Mouse (Mus musculus) megakaryocyte, embryonic 14.5 days (primary cell): ENCODE results near the gene Jam3. TPM values are rescaled to one million over a fixed set of nuclear protein-coding genes. Genes with fewer than 3 reads are reported as not detected.

Experiments used
- H3K27me3 ChIP-seq: replicated peaks from 2 replicates; pipeline ENCODE3; 2012; ENCODE audit warnings: inconsistent platforms
- H3K36me3 ChIP-seq: replicated peaks from 2 replicates; pipeline ENCODE3; 2012; ENCODE audit warnings: low read length, inconsistent platforms, mixed read lengths
- H3K4me1 ChIP-seq: 2 replicates; pipeline ENCODE4 v1.6.1; 2012; ENCODE audit warnings: inconsistent platforms
- H3K4me3 ChIP-seq: replicated peaks from 2 replicates; pipeline ENCODE3; 2012; ENCODE audit warnings: moderate library complexity, mild to moderate bottlenecking, inconsistent platforms
- H3K9me3 ChIP-seq: 2 replicates; pipeline ENCODE4 v1.6.1; 2012; ENCODE audit warnings: inconsistent platforms
- FLI1 ChIP-seq: IDR thresholded peaks from 2 replicates; pipeline ENCODE4 v1.6.1; 2012; ENCODE audit warnings: low read length, inconsistent platforms, mixed read lengths
- GATA1 ChIP-seq: IDR thresholded peaks from 3 replicates; pipeline ENCODE4 v1.6.1; 2012; ENCODE audit warnings: mixed read lengths, low read length, inconsistent platforms, borderline replicate concordance
- polyA plus RNA-seq: library from polyadenylated mRNA; stranded (reverse); fragments of >175 nt; gene quantifications from 2 replicates; pipeline ENCODE4 v1.2.3, GENCODE M21; 2012; ENCODE audit warnings: low replicate concordance; ENCODE audit not compliant: insufficient read depth

Jam3 gene
- polyA plus RNA-seq, 1 experiment: 0.13 TPM

GRCm38 (mm10) chr9:27190461-27190860 is 35.2 kb upstream of the Jam3 start:
- no peak for TF ChIP-seq FLI1
- no peak for TF ChIP-seq GATA1
- Histone ChIP-seq H3K27me3 (peaks cover 39% of the 10 kb centered on the region), H3K9me3 (no peaks in the 10 kb centered on the region), H3K4me1 (peaks cover 31% of the 10 kb centered on the region), H3K36me3 (no peaks in the 10 kb centered on the region), H3K4me3 (no peak overlapping the region)

DNA sequence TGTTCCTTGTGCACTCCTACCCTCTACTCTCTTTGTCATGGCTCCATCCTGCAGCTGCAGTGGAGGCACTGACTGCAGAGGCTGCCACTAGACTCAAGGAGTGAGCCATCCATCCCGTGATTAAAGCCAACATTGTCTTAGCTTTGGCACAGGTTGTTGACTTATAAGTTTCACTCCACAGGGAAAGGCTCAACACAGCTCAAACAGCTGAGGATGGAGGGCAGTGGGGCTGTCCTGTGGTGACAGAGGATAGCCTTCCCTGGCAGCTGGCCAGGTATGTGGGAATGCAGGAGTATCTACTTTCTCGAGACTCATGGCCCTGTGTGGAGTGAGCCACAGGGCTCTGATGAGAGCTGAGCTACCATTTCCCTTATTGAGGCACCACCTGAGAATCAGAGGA is 34.1 kb upstream of the Jam3 start:
- Histone ChIP-seq H3K9me3 (no peaks in the 10 kb centered on the region), H3K36me3 (no peaks in the 10 kb centered on the region), H3K27me3 (peaks cover 42% of the 10 kb centered on the region), H3K4me3 (no peak overlapping the region), H3K4me1 (peaks cover 31% of the 10 kb centered on the region)
- TF ChIP-seq GATA1 (no peak), FLI1 (no peak)

DNA sequence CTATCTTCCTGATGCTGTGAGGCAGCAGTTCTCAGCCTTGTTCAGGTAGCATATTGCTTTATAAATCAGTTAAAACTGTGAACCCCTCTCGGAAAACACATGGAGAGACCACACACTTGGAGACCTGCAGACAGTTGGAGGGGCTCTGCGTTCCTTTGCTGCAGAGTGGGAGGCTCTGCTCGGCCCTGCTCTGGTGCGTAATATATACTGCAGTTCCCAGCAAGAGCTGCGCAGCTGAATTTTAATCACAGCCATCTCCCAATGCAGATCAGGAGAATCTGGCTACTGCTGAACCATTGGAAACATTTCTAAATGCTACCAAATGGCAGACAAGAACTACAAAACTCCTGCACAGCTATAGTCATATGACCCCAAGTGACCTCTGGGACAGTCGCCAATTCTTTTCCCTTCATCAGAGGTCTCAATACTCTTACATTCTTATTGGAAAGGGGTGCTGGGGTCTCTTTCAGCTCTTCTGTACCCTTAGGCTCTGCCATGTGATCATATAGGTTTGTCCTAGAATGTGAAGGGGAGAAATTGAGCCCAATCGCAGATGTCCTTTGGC is 33.5 kb upstream of the Jam3 start:
- H3K4me3 ChIP-seq: no peak overlapping the region
- TF ChIP-seq GATA1 (no peak), FLI1 (no peak)
- H3K27me3 ChIP-seq: peaks cover 45% of the 10 kb centered on the region
- H3K4me1 ChIP-seq: peaks cover 26% of the 10 kb centered on the region
- no peaks in the 10 kb centered on the region for H3K36me3 ChIP-seq
- H3K9me3 ChIP-seq: no peaks in the 10 kb centered on the region

DNA sequence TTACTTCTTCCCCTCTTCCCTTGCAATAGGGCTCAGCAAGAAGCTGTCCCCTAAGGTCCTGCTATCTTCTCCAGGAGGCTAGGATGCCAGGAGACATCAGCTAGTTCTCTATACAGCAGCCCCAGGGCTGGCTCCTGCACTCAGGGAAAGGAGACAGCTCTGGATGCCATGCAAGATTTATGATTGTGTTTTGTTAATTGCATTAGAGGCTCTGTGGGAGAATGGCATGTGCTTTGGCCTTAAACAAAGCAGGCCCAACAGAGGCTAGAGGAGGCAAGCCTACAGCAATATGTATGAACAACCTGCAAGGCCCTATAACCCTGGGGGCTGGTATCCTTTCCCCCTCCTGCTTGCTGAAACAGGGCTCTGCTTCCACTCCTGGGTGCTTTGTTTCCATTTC is 30.6 kb upstream of the Jam3 start:
- Histone ChIP-seq H3K4me1 (no peaks in the 10 kb centered on the region), H3K9me3 (no peaks in the 10 kb centered on the region), H3K36me3 (no peaks in the 10 kb centered on the region), H3K27me3 (peaks cover 47% of the 10 kb centered on the region), H3K4me3 (no peak overlapping the region)
- TF ChIP-seq FLI1: no peak
- TF ChIP-seq GATA1: no peak

DNA sequence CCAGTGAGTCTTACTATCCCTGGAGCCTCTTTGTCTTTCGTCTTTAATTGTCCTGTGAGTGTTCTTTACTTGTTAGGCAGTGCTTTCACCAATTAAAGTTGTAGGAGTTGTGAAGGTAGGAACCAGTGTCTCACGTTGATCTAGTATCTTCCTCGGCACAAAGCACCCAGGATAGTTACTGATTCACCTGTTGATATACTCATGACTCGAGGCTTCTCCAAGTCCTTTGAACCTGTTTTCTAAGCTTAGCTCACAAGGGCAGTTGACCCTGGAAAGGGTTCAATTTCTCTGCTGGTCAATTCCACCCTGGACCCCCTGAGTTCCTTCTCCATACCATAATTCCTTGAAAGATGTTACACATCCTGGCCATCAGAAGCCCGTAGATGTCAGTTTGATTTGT is 26.9 kb upstream of the Jam3 start:
- Histone ChIP-seq H3K4me3 (no peak overlapping the region), H3K27me3 (peaks cover 37% of the 10 kb centered on the region), H3K36me3 (no peaks in the 10 kb centered on the region), H3K4me1 (no peaks in the 10 kb centered on the region), H3K9me3 (peaks cover 17% of the 10 kb centered on the region)
- TF ChIP-seq FLI1: no peak
- no peak for TF ChIP-seq GATA1

DNA sequence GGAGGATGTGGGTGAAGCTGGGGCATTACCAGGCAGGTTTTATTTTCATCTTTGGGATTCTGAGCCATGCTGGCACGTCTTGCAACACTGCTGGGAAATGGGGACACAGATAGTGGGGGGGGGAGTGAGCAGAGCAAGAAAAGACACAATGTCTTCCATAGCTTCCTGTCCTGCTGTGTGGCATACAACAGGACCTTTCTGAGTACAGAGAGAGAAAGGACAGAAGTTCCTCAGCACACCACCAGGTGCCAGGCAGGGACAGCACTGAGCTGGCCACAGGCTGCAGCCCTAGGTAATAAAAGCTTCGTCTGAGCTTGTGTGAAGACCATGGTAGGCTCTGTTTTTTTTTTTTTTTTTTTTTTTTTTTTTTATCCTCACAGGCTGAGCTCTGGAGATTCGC is 25.3 kb upstream of the Jam3 start:
- Histone ChIP-seq H3K27me3 (peaks cover 33% of the 10 kb centered on the region), H3K4me3 (no peak overlapping the region), H3K36me3 (no peaks in the 10 kb centered on the region), H3K9me3 (peaks cover 17% of the 10 kb centered on the region), H3K4me1 (peaks cover 8% of the 10 kb centered on the region; the same call in 1 of the 2 replicates)
- no peak for TF ChIP-seq FLI1
- no peak for TF ChIP-seq GATA1

DNA sequence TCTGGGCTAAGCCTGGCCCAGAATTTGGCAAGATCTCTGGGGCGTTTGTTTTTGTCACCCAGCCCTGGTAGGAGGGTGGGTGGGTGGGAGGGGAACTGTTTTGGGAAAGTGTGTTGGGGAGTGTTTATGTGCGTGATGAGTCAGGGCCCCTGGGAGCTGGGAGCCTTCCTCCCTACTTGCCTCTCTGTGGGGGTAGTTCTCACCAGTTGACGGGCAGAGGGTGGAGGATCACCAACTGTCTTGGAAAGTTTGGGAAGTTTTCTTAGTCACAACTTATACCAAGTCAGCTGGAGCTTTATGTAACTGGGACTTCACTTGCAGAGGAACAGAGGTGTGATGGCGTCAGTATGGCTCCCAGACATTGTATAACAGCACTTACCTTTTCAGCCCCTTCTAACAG is 23.7 kb upstream of the Jam3 start:
- peaks cover 9% of the 10 kb centered on the region; the same call in 1 of the 2 replicates for H3K4me1 ChIP-seq
- no peaks in the 10 kb centered on the region for H3K36me3 ChIP-seq
- H3K27me3 ChIP-seq: peaks cover 22% of the 10 kb centered on the region
- TF ChIP-seq GATA1 (no peak), FLI1 (no peak)
- H3K4me3 ChIP-seq: no peak overlapping the region
- H3K9me3 ChIP-seq: peaks cover 17% of the 10 kb centered on the region

DNA sequence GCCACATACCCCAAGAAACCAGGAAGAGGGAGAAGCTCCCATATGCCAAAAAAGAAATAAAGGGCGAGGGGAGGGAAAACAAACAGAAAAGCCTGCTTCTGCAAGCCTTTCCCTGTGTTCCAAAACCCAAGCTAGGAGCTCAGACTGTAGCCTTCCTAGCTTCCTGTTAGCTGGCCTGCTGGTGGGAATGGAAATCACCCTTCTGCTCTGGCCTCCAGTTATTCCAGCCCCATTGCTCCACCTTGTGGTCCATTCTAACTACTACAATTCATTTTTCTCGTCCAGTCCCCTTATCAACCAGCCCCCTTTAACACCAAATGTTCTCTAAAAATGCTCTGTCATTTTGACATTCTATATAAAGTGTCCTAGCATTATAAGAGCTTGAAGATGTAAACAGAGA is 20.9 kb upstream of the Jam3 start:
- TF ChIP-seq GATA1 (no peak), FLI1 (no peak)
- peaks cover 17% of the 10 kb centered on the region for H3K9me3 ChIP-seq
- no peak overlapping the region for H3K4me3 ChIP-seq
- H3K36me3 ChIP-seq: no peaks in the 10 kb centered on the region
- H3K4me1 ChIP-seq: peaks cover 16% of the 10 kb centered on the region
- H3K27me3 ChIP-seq: peaks cover 10% of the 10 kb centered on the region

DNA sequence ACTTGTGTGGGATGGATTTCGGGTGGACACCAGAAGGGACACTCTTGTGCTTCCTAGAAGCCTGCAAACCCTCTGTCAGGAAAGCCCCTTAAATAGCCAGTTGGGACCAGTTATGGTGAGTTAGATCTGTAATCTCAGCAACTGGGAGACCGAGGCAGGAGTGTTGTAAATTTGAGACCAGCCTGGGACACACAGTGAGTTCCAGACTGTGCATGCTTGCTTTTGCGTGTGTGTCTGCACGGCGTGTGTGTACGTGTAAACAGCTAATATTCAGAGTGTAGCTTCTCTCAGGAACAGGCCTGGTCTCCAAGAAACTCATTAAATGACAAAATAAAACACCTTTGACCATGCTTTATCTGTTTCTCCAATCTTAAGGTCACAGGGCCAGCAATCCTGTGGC is 20.5 kb upstream of the Jam3 start:
- Histone ChIP-seq H3K36me3 (no peaks in the 10 kb centered on the region), H3K4me3 (no peak overlapping the region), H3K27me3 (peaks cover 13% of the 10 kb centered on the region), H3K4me1 (peaks cover 16% of the 10 kb centered on the region), H3K9me3 (peaks cover 17% of the 10 kb centered on the region)
- no peak for TF ChIP-seq FLI1
- no peak for TF ChIP-seq GATA1

GRCm38 (mm10) chr9:27175241-27175640 is 20.0 kb upstream of the Jam3 start:
- Histone ChIP-seq H3K9me3 (peaks cover 17% of the 10 kb centered on the region), H3K27me3 (peaks cover 13% of the 10 kb centered on the region), H3K4me3 (no peak overlapping the region), H3K36me3 (no peaks in the 10 kb centered on the region), H3K4me1 (peaks cover 16% of the 10 kb centered on the region)
- TF ChIP-seq FLI1 (no peak), GATA1 (no peak)

DNA sequence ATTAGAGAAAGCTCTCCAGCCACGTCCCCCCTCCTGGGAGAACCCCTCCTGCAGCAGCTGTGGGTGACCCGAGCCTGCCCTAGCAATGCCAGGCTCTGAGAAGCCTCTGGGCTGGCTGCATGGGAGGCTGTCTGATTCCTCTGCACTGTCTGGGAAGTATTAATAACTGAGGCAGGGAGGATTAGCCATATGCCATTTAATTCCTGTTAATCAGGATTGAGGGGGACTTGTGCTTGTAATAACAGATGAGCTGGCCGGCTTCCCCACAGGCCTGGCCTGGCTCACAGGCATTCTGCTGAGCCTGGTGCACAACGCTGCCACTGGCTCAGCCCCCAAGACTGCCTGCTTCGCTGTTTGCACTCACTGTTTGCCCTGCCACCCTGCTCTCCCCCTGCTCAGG is 18.9 kb upstream of the Jam3 start:
- Histone ChIP-seq H3K36me3 (no peaks in the 10 kb centered on the region), H3K9me3 (peaks cover 14% of the 10 kb centered on the region), H3K4me1 (peaks cover 16% of the 10 kb centered on the region), H3K4me3 (no peak overlapping the region), H3K27me3 (peaks cover 13% of the 10 kb centered on the region)
- TF ChIP-seq GATA1 (no peak), FLI1 (no peak)
